Mouse (Mus musculus): ENCODE measurements around the gene Fam107a.
"Not testable (repeated sequence)": the region's sequence is repeated elsewhere in the genome, so short reads cannot be mapped to it uniquely, and the experiment has no call there.

The Fam107a gene

DNA sequence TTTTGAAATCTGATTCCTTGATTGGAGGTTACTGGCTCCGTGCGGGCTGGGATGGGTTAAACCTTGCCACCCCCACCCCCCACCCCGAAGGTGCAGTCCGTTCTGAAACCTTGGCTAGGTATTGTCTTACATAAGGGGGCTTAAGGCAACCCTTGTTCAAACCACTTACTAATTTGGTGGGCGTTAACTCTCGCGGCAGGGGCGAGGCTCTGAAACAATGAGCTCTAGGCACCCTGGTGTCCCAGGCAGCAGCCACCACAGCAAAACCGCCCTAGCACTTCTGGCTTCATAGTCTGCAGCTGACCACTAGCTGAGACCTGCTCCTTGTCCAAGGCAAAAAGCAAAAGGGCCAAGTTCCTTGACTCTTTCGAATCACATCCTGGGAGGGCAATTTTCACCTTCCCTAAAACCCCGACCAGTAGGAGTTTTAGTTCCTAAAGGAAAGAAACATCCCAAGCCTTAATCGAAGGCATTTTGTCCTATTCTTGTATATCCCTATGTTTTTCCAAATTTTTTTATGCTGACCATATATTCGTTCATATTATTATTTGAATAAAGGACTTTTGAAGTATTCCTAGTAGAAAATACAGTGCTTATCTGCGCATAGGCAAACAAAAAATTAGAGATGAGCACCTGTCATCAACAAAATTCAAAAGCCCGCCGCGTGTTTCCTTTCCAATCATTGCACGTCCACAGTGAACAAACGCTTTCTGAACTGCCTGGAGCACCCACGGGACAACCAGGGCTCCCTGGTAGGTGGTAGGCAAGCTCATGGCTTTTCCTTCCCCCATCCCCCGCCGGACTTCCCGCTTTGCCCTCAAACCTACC, 1.2 kb downstream of the Fam107a start:
- no peak for DNase-seq (ENCODE audit: low spot score in 2 of 2)

DNA sequence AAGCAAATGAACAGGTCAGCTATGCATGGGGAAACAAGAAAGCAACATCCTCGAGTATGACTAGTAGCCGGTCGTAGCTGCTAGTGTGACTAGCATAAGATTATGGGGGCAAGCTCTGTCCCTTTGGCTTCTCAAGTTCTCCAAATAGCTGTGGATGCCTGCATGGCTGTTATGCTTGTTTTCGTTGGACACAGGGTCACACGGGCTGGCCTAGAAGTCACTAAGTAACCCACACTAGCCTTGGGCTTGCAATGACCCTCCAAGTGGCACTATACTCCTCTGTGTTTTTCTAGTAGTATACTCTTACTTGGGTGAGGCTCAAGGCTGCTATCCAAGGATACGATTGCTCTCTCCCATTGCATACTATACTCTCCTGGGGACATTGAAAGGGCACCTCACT, 2.7 kb downstream of the Fam107a start:
- no peak for DNase-seq (ENCODE audit: low spot score in 2 of 2)

DNA sequence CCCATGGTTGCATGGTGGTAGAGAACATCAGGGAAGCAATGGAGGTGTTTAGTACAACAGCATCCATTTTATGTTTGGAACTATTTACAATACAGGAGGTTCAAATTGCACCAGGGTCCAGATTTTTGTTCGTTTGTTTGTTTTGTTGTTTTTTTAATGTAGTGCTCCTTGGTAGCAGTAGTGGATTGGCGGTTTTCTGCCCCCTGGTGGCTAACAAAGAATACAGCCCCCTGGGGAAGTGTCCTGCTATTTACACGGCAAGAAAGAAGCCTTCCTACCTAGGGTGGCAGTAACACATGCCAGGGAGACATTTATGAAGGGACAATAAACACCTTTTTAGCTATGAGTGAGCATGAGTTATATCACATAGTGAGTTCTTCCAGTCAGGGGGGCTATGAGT, 3.3 kb downstream of the Fam107a start:
- DNase-seq (ENCODE audit: low spot score in 2 of 2): no peak

DNA sequence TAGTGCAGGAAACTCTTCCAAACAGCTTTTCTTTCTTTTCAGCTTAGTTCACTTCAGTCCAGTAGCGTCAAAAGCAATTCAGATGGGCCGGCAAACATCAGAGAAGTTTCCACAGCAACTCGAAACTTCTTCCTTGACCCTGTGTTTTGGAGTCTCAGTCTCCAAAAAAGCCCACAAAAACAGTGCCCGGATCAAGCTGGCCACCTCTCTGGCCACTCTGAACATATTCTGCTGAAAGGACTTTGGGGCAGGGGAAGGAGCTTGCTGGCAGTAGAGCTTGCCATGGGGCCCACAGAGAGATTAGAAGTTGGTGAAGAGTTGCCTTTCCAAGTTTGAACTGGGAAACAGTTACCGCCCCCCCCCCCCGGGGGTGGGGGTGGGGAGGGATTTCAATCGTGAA, 3.9 kb downstream of the Fam107a start:
- no peak for DNase-seq (ENCODE audit: low spot score in 2 of 2)

DNA sequence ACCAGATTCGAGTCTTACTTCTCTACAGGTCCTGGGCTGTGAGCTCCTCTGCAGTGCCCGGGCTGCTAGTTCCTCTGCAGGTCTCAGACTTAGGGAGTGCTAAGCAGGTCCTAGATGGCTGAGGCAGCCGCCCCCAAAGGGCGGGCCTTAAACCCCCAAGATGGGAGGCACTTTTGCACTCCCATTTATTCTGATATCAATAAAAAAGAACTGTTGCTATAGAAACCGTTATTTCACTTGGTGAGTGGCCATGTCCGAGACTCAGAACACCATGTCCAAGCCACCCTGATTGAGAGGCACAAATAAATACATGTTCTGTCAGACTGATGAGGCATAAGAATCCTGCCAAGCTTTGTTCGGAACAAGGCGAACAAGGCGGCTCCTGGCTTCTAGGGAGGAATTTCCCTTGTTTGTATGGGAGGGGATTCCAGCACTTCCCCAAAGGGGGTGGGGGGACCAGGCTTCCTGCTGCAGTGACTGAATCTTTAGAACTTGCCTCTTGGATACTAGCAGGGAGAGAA, 8.1 kb downstream of the Fam107a start:
- DNase-seq (ENCODE audit: low spot score in 2 of 2): no peak

DNA sequence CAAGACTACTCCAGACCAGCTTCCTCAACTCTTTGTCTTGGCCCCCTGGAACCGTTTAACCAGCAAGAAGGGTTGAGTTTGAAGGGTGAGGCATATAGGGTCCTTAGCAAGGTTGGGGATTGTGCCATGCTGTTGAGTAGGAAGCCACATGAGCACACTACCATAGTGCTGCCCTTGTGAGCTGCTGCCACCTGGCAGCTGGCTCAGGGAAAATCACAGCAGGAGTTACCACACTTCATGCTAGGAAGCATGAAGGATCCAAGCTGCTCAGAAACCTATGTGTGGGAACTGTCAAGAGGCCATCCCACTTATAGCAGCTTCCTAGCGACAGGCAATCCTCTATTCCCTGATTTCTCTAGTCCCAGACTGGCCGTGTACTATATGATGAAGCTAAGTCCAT, 9.2 kb downstream of the Fam107a start:
- DNase-seq (ENCODE audit: low spot score in 2 of 2): no peak

DNA sequence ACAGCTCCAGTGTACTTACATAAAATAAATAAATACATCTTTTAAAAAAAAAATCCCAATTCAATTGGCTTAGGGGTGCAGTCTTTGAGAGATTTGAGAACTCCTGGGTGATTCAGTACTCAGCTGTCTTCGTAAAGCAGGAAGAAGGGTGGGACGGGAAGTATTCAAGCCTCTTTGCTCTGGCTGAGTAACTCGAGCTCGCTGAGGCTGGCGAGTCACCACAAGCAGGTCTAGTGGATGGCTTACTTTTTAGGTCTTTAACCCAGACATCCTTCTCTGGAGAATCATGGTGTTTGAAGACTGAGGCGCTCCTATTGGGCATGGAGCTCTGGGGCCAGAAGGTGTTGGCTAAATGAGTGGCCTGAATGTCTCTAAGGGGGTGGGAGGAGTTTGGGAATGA, 10.9 kb downstream of the Fam107a start:
- DNase-seq (ENCODE audit: low spot score in 2 of 2): no peak

DNA sequence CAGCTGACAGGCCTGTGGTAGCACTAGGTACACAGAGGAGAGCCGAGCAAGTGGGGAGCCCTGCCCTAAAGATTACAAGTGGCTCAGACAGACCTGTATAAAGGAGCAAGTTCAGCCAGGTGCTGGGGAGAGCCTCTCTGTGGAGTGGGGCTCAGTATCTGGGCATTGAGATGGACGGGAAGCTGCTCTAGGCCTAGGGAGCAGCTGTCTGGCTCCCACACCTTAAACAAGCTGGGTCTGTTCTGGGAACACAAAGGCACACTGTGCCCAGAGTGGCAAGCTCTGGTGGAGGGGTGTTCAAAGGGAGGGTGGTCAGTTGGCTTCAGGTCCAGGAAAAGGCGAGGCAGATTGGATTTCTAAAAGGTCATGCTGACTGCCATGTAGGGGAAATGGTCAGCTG, 12.8 kb downstream of the Fam107a start:
- no peak for DNase-seq (ENCODE audit: low spot score in 2 of 2)

DNA sequence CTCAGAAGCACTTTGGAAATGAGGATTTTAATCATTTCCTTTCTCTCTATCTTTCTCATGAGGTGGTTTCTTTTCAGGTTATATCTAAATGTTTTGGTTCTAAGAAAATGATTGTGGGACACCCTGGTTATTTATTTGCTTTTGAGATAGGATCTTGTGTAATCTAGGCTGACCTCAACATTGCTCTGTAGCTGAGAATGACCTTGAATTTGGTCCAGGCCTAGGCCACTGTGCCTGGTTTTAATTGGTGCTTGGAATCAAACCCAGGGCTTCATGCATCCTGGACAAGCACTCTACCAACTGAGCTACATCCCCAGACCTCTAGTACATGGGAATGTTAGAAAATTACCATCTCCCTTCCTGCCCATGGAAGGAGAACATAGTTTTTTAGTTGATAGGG, 13.7 kb downstream of the Fam107a start:
- no peak for DNase-seq (ENCODE audit: low spot score in 2 of 2)

DNA sequence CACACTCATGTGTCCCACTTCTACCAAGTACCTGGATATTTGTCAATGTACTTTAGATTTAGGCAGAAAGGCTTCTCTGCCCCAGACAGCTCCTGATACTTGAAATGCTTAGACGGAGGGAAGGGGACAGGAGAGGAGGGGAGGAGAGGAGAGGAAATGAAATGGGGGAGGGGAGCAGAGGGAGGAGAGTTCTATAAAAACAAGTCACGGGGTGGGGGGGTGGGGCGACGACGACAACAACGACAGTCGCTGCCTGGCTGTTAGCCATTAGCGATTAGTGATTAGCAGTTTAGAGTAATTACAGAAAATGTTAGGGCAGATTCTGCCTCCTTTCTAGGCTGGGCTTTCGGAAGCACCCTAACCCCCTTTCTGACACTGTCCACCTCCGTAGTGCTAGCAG, 15.1 kb downstream of the Fam107a start:
- no peak for DNase-seq (ENCODE audit: low spot score in 2 of 2)

DNA sequence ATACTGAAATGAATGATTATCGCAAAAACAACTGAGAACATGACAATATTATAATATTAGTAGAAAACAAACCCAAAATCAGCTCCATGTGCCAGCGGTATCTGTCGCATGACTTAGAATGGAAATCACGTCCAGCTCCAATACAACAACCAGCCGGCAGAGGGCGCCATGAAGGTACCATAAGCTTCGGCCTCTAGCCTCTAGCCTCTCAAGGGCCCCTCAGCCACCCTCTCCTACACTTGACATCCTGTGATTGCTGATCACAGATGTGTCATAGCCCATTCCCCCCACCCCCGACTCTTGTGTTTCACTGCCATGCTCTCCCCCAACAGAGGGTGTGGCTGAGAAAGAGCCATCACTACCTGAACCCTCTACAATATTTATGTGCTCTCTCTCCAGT, 17.5 kb downstream of the Fam107a start:
- DNase-seq (ENCODE audit: low spot score in 2 of 2): no peak

DNA sequence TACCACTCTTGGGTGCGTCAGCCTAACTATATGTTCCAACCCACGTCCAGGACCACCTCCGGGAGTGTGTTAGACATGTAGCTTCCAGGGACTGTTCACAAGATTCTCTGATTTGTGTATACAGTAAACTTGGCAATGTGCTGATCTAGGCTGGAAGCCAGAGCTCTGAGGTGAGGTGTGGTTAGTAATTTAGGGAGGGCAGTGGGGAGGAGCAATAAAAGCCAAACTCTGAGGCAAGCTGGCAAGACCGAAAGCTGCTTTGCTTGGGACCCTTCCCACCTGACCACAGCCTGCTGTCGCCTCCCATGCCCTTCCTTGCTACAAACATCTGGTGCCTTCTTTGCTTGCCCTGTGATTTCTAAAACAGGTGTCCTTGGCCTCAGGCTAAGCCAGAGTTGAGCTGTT, 19.9 kb downstream of the Fam107a start:
- no peak for DNase-seq (ENCODE audit: low spot score in 2 of 2)

DNA sequence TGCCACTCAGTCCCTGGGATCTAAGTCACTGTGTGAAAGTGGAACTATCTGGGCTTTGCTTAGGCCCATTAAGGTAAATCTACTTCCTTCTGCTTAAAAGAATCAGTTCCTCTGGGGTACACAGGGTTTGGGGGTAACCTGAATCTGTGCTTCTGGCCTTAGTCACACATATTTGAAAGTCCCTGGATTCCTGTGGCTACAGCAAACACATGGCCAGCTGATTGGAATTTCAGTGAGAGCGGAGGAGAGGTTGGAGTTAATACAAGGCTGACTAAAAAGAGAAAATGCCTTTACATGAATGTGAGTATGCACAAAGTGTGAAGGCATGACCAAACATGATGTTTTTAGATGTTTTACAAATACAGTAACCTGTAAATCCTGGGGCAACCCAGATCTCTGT, 23.6 kb downstream of the Fam107a start:
- DNase-seq (ENCODE audit: low spot score in 2 of 2): no peak

DNA sequence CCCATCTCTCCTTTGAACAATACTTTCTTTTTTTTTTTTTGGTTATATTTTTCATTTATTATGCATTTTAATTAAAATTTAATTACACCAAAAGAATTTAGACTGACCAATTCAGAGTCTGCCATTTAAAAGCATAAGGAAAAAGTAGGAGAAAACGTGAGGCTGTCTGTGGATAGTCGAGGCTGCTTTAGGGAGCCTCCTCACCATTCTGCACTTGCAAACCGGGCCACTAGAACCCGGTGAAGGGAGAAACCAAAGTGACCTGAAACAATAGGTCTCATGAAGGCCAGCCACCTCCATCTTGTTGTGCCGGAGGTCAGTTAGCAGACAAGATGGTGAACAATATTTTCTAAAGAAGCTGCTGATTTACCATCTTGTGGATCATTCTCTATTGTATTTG, 31.2 kb downstream of the Fam107a start:
- DNase-seq (ENCODE audit: low spot score in 2 of 2): peak; percentile 19 to 30

DNA sequence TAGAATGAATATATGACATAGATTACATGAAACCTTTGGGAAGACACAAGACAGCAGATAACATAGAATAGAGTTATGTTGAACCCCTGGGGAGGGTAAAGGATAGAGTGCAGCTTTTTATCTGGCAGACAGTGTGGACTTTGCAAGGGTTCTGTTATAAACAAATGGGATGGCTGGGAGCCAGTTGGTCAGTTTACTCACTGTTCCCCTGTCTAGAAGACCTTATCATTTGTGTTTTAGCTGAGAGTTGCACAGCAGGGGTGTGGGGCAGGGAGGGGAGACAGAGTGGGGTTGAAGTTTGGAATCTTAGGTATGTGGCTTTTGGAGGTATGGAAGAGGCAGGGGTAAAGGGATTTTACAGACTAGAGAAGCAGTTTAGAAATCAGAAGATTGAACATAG, 34.0 kb downstream of the Fam107a start:
- no peak for DNase-seq (ENCODE audit: low spot score in 2 of 2)

DNA sequence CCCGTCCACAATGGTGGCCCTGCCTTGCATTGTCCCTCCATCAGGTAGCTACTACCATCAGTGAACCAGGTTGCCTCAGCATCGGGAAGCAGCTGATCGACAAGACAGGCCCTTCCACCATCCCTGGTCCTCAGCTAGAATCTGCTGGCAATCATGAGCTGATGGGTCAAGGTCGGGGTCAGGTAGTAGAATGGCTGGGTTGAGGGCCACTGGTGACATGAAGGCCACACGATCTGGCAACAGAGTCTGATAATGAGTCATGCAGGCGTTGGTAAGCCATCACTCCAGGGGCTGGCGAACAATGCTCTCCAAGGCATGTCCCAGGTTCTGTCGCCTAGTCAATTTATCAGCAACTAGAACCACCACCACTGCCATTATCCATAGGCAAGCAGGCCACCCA, 46.5 kb downstream of the Fam107a start:
- DNase-seq (ENCODE audit: low spot score in 2 of 2): not testable (repeated sequence)

DNA sequence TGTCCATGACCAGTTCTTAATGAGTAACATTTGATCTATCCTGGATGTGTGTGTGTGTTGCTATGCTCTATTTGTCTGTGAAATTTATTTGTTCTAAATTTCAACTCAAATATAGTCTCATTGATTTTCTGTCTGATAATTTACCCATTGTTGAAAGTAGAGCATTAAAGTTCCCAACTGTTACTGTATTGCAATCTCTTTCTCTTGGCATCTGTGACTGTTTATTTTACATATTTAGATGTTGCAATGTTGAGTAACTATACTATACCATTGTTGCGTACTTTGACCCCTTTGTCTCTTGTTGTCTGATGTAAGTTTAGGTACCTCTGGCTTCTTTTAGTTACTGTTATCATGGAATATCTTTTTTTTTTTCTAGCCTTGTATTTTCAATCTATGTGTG, 53.4 kb downstream of the Fam107a start:
- no peak for DNase-seq (ENCODE audit: low spot score in 2 of 2)

DNA sequence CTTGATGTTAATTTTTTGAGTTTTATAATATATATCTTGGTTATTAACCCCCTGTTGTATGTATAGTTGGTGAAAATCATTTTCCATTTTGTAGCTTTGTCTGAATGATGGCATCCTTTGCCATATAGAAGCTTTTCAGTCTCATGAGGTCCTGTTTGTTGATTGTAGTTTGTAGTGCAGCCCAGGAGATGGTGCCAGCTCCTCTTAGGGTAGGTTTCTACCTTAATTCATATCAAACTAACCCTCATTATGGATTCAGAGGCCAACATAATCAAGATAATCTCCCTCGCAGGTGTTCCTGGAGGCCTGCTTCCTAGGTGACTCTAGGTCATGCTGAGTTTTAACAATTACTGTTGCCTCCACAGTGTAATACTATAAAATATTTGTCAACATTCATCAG, 55.6 kb downstream of the Fam107a start:
- DNase-seq (ENCODE audit: low spot score in 2 of 2): no peak

DNA sequence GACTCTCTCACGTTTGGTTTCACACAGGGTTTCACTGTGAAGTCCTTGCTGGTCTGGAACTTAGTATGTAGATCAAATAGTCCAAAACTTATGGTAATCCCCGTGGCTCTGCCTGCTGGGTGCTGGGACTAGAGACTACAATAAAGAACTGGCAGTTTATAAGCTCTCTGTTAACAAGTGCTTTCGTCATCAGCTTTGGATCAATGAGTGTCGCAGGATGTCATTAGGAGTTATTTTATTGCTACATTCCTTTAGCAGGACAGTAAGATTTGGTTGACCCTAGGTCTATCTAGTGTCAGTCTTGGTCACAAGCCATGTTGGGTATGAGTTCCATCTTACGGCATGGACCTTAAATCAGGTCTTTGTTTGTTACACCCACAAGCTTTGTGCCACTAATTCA, 57.6 kb downstream of the Fam107a start:
- no peak for DNase-seq (ENCODE audit: low spot score in 2 of 2)

DNA sequence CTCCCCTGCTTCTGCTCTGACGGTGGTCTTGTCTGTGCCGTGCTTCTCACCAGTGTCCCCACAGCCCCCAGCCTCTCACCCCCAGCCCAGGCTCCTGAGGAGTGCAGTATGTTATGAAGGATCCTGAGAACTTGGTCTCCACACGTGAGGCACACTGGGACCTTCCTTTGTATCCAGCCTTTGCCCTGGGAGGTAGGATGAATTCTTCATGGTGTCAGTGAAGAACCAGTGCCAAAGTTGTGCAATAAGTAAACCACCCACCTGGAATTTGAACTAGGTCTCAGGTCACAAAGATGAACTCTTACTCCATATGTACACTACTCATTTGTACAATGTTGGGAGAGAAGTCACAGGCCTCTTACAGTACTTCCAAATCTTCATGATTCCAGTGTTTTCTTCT, 58.7 kb downstream of the Fam107a start, which contains the start of gene Acox2:
TSS of gene Acox2 (minus strand) at position 188 of the 400 bp plus-strand sequence.
- no peak for DNase-seq (ENCODE audit: low spot score in 2 of 2)

DNA sequence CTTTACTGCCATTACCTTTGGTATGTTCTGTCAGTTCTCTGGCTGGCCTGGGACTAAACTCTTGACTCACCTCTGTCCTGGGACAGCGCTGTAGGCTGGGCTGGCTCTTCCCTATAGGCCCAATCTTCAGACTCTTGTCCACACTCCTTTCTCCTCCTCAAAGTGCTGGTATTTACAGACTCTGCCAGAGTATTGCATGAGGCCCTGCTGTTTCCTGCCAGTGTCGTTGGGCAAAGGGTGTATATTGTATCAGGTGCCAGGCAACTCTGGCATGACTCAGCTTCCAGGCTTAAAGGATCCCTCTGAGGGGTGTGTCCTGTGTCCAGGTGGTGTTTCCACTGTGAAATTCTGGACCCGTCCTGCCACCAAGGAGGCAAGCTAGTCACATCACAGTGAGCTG, 59.1 kb downstream of the Fam107a start:
- no peak for DNase-seq (ENCODE audit: low spot score in 2 of 2)

DNA sequence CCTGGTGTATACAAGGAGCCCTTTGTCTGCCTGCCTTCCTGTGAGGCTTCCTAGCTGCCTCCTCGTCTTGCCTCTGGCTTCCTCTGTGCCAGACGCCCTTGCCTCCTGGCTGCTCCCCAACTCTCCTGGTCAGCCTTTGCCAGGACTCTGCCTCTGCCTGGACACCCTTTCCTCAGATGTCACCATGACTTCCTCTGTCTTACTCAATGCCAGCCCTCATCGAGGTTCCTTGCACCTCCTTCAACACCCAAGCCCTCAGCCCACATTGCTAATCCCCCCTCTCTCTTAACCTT, 59.5 kb downstream of the Fam107a start:
- no peak for DNase-seq (ENCODE audit: low spot score in 2 of 2)

DNA sequence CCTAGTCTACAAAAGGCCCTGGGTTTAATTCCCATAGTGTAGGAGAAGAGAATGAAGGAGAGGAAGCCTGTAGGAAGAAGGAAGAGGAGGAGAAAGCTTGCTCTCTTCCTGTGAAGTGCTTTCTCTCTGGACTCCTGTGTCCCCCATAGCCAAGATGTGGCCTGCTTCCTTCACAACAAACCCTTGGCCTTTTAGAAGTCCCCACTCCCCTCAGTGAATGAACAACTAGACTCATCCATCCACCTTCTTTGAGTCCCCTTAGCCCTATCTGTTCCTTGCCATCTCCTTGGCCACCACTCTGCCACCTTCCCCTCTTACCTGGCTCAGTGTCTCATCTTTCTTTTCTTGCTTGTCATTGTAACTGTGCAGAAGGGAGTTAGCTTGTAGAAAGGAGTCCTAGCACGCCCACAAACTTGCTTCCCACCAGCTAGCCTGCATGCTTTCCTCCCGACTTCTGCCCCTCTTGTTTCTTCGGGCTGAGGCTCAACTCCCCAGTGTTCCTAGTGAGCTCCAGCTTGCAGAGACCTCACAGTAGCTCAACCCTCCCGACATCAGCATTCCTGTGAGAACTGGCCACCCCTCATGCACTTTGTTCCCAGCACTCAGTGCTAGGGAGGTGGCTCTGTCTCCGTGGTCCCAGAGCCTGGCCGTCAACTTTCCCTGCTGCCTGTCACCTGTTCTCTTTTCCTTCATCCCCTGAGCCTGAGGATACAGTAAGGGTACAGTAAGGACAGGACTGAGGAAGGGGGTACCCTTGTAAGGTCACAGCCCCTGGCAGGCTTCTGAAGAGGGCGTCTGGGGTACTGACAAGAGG, 60.1 kb downstream of the Fam107a start:
- no peak for DNase-seq (ENCODE audit: low spot score in 2 of 2)

Data from spleen, postnatal 14 days (tissue).